Mouse (Mus musculus) neural tube, embryonic 15.5 days (tissue): Measurements from ENCODE around the gene Ccng1. TPM values are rescaled to one million over a fixed set of nuclear protein-coding genes. Genes with fewer than 3 reads are reported as not detected.
A peak's percentile ranks its signal among the peaks of the same experiment; 100 is the strongest.

Experiments used
- ATAC-seq: fragments of 200-750 bp; cut with Nextera tagmentation; 2 replicates; pipeline ENCODE4 v1.8.0; 2017; ENCODE audit warnings: mild to moderate bottlenecking, moderate TSS enrichment, moderate library complexity; ENCODE audit not compliant: low FRiP score
- H3K27ac ChIP-seq: fragments of 300-500 bp; sonication (generic); replicated peaks from 2 replicates; pipeline ENCODE4 v1.5.1; 2015; ENCODE audit warnings: mild to moderate bottlenecking, inconsistent platforms
- H3K27me3 ChIP-seq: fragments of 300-500 bp; sonication (generic); replicated peaks from 2 replicates; pipeline ENCODE4 v1.6.1; 2015; ENCODE audit warnings: inconsistent platforms
- H3K36me3 ChIP-seq: fragments of 300-500 bp; sonication (generic); 2 replicates; pipeline ENCODE4 v1.6.1; 2015; ENCODE audit warnings: inconsistent platforms
- H3K4me1 ChIP-seq: fragments of 300-500 bp; sonication (generic); 2 replicates; pipeline ENCODE4 v1.6.1; 2015; ENCODE audit warnings: inconsistent platforms
- H3K4me2 ChIP-seq: fragments of 300-500 bp; sonication (generic); 2 replicates; pipeline ENCODE4 v1.6.1; 2015; ENCODE audit warnings: inconsistent platforms, mild to moderate bottlenecking, moderate library complexity
- H3K4me3 ChIP-seq: fragments of 300-500 bp; sonication (generic); replicated peaks from 2 replicates; pipeline ENCODE4 v1.5.1; 2015; ENCODE audit warnings: mild to moderate bottlenecking, inconsistent platforms
- H3K9ac ChIP-seq: fragments of 300-500 bp; sonication (generic); replicated peaks from 2 replicates; pipeline ENCODE4 v1.6.1; 2015; ENCODE audit warnings: mild to moderate bottlenecking, inconsistent platforms
- H3K9me3 ChIP-seq: fragments of 300-500 bp; sonication (generic); replicated peaks from 2 replicates; pipeline ENCODE4 v1.6.1; 2016; ENCODE audit warnings: inconsistent platforms
- WGBS: fragments of 180-500 bp; shearing (Covaris S2); methylation state at CpG from one replicate; pipeline ENCODE4 v1.1.7; 2015; ENCODE audit warnings: mixed read lengths; 5-methylcytosine and 5-hydroxymethylcytosine counted together
- polyA plus RNA-seq: library from polyadenylated mRNA; unstranded; fragments of >200 nt; fragmentation: Nextera tagmentation; extraction: Ambion mirVana; gene quantifications from 2 replicates; pipeline ENCODE4 v1.2.1, GENCODE M21; 2015

The Ccng1 gene
- polyA plus RNA-seq: 40.0 and 43.3 TPM in 2 replicates

DNA sequence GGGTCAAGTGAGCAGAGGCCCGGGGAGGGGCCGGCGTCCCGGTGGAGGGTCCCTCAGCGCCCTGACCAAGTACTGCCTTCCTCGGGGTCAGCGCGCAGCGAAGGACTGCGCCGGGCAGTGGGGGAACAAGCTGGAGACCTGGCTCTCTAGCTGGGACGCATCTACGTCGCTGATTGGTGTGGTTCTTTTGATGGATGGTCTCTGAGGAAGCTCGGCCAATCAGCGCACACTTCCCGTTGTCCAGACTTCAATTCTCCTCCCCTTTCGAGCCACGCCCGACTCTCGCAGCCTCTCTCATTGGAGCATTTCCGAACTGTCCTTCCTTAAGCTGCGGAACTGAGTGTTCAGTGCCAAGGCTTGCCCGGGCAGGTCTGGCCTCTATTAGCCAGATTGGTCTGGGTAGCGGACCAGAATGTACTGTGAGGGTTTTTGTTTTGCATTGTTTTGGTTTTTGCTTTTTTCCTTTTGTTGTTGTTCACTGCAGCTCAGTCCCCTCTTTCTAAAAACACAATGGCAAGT lies at the start of gene Ccng1:
Gene Ccng1, minus strand, starts transcription at position 203 of the 519 bp plus-strand sequence.
- H3K27ac ChIP-seq: peak within 1 kb of the TSS; percentile 74; the same call in 1 of the 2 replicates
- ATAC-seq: peak; percentile 99
- H3K36me3 ChIP-seq: 0 out of 2 replicates have a peak, but pooled peaks cover 3% of the 10 kb centered on the region
- peak within 1 kb of the TSS; percentile 85 for H3K4me3 ChIP-seq
- H3K4me1 ChIP-seq: peaks cover 12% of the 10 kb centered on the region
- WGBS: 0% methylated on average over 25 of the region's 25 CpGs
- H3K9me3 ChIP-seq: no peaks in the 10 kb centered on the region
- peak within 1 kb of the TSS; percentile 86 for H3K4me2 ChIP-seq
- H3K9ac ChIP-seq: peak within 1 kb of the TSS; percentile 87
- no peaks in the 10 kb centered on the region for H3K27me3 ChIP-seq

DNA sequence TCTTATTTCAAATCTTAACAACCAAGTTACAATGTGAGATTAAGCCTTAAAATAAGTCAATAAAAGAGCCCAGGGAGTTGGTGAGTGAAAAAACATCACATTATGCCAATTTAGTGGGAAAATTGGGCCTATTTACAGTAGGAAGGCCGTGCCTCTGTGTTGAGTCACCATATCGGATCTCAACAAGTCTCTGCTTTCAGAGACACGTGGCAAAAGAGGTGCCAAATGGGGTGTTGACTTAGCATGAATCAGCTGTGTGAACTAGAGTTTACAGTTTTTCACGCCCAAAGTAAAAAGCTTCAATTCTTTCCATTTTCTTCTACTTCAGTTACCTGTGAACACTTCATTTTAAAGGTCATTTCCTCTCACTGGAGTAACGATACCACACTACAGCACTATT lies 35.2 kb upstream of the Ccng1 start:
- Histone ChIP-seq H3K4me3 (no peak overlapping the region), H3K27me3 (no peaks in the 10 kb centered on the region), H3K27ac (no peak overlapping the region), H3K4me1 (no peaks in the 10 kb centered on the region), H3K36me3 (no peaks in the 10 kb centered on the region), H3K9me3 (no peaks in the 10 kb centered on the region), H3K9ac (no peak overlapping the region), H3K4me2 (no peak overlapping the region)
- no peak for ATAC-seq
- 67% methylated on average over 5 of the region's 5 CpGs for WGBS

DNA sequence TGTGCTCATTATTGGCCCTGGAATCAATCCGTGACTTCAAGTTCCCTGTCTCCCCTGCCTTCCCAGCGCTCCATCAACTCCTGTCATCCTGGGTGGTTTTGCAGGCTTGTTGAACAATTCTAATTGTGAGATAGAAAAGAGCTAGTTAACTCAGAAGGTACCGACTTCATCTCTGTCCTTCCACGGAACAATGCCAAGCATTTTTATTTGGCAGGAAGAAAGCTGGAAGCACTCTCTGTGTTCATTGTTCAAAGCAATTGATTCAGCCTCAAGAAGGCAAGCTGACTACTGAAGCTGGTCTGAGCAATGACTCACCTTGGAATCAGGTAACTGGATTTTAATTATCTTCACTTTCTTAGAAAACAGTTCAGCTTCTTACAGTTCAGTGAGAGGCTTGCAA lies 34.6 kb upstream of the Ccng1 start:
- H3K27me3 ChIP-seq: no peaks in the 10 kb centered on the region
- H3K4me3 ChIP-seq: no peak overlapping the region
- H3K4me2 ChIP-seq: no peak overlapping the region
- ATAC-seq: no peak
- H3K36me3 ChIP-seq: no peaks in the 10 kb centered on the region
- 68% methylated on average over 4 of the region's 4 CpGs for WGBS
- H3K9ac ChIP-seq: no peak overlapping the region
- no peak overlapping the region for H3K27ac ChIP-seq
- no peaks in the 10 kb centered on the region for H3K9me3 ChIP-seq
- no peaks in the 10 kb centered on the region for H3K4me1 ChIP-seq

- WGBS: 88% methylated on average over 2 of the region's 2 CpGs
- no peak overlapping the region for H3K4me2 ChIP-seq
- no peaks in the 10 kb centered on the region for H3K4me1 ChIP-seq
- no peaks in the 10 kb centered on the region for H3K9me3 ChIP-seq
- no peaks in the 10 kb centered on the region for H3K27me3 ChIP-seq
- no peak for ATAC-seq
- no peak overlapping the region for H3K4me3 ChIP-seq
- H3K27ac ChIP-seq: no peak overlapping the region
- H3K9ac ChIP-seq: no peak overlapping the region
- no peaks in the 10 kb centered on the region for H3K36me3 ChIP-seq
These were observed 31.8 kb upstream of the Ccng1 start for GRCm38 (mm10) chr11:40786900-40787299.

DNA sequence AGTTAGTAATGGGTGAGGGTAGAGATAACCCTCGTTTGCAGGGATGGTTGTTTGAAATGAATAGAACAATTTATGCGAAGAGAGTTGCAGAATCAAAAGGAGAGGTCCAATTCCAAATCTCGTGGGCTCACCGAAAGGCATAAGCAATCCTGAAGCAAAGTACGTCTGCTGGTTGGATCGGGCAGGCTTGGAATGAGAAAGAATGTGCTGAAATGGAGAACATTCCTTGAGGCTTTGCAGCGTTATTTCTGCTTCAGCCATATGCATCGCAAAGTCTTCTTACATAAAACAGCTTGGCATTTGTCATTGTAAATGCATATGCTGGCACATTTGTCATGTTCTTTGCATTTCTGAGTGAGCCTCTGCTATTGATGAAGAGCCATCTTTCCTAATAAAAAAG lies 29.2 kb upstream of the Ccng1 start:
- Histone ChIP-seq H3K27me3 (no peaks in the 10 kb centered on the region), H3K9me3 (no peaks in the 10 kb centered on the region), H3K4me2 (no peak overlapping the region), H3K4me1 (no peaks in the 10 kb centered on the region), H3K4me3 (no peak overlapping the region), H3K27ac (no peak overlapping the region), H3K9ac (no peak overlapping the region), H3K36me3 (no peaks in the 10 kb centered on the region)
- no peak for ATAC-seq
- WGBS: 79% methylated on average over 8 of the region's 8 CpGs

- no peaks in the 10 kb centered on the region for H3K36me3 ChIP-seq
- 88% methylated on average over 1 of the region's 1 CpGs for WGBS
- H3K4me1 ChIP-seq: no peaks in the 10 kb centered on the region
- no peak overlapping the region for H3K9ac ChIP-seq
- no peaks in the 10 kb centered on the region for H3K9me3 ChIP-seq
- H3K27ac ChIP-seq: no peak overlapping the region
- no peaks in the 10 kb centered on the region for H3K27me3 ChIP-seq
- no peak for ATAC-seq
- no peak overlapping the region for H3K4me3 ChIP-seq
- H3K4me2 ChIP-seq: no peak overlapping the region
These were observed 28.2 kb upstream of the Ccng1 start for GRCm38 (mm10) chr11:40783346-40783745.

DNA sequence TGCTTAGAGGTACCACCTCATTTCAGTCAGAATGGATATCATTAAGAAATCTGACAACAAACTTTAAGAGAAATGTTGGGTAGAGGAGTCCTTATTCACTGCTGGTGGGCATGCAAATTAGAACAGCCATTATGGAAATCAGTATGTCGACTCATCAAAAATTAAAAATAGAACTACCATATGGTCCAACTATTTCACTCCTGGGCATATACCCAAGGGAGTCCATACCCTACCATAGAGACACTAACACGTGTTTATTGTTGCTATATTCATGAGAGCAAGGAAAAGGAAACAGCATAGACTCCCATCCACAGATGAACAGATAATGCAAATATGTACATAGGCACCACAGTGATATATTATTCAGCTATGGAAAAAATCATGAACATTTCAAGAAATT lies 26.7 kb upstream of the Ccng1 start:
- no peaks in the 10 kb centered on the region for H3K9me3 ChIP-seq
- no peaks in the 10 kb centered on the region for H3K36me3 ChIP-seq
- no peak overlapping the region for H3K4me2 ChIP-seq
- WGBS: 44% methylated on average over 2 of the region's 2 CpGs
- H3K4me3 ChIP-seq: no peak overlapping the region
- no peak overlapping the region for H3K27ac ChIP-seq
- no peaks in the 10 kb centered on the region for H3K4me1 ChIP-seq
- H3K27me3 ChIP-seq: no peaks in the 10 kb centered on the region
- no peak for ATAC-seq
- no peak overlapping the region for H3K9ac ChIP-seq

DNA sequence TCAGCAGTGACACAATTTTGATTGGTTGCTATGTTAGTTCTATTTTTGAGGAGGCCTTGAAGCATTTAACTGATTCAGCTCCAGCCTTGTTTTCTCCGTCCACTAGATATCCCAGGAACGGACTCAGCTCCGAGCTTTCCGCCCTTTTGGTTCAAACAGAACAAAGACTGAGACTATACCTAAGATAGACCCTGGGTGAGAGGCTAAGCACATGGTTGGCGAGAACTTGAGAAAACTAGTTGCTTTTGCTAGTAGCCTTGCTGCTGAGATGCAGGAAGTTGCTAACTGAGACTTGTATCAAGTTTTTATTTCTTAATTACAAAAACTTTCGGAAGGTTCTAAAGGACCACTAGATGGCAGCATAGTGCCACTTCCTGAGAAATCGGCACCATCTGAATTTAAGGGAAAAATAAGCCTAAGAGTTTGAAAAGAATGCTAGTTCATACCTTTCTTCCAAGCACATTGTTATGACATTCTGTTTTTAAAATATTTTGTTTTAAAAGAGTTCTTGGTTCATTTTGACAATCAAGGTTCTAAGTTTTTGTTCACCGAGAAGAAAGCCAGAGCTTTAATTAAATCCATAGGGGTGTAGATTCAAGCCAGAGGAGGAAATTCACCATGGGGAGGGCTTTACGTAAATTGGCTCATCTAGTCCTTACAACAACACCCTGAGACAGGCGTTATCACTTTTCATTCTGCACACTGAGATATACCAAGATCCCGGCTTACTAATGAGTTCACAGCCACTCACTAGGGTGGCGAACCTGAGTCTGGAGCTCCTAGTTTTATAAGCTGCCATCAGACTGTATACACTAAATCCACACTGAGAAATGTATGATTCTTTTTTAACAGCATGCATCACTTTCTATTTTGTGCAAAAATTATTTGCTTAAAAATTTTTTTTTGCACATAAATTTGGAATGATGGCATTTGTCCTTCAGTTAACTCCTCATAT lies 20.5 kb upstream of the Ccng1 start:
- ATAC-seq: no peak

GRCm38 (mm10) chr11:40764690-40765089 lies 9.6 kb upstream of the Ccng1 start:
- ATAC-seq: no peak
- H3K4me3 ChIP-seq: no peak overlapping the region
- H3K36me3 ChIP-seq: no peaks in the 10 kb centered on the region
- no peaks in the 10 kb centered on the region for H3K9me3 ChIP-seq
- 87% methylated on average over 4 of the region's 4 CpGs for WGBS
- no peaks in the 10 kb centered on the region for H3K27me3 ChIP-seq
- no peak overlapping the region for H3K9ac ChIP-seq
- no peak overlapping the region for H3K27ac ChIP-seq
- H3K4me1 ChIP-seq: no peaks in the 10 kb centered on the region
- H3K4me2 ChIP-seq: no peak overlapping the region

More for the DNA sequence above, 20.5 kb upstream of the Ccng1 start:
- Histone ChIP-seq H3K4me1 (0 out of 2 replicates have a peak, but pooled peaks cover 2% of the 10 kb centered on the region), H3K27me3 (no peaks in the 10 kb centered on the region), H3K27ac (no peak overlapping the region), H3K36me3 (no peaks in the 10 kb centered on the region), H3K9ac (no peak overlapping the region), H3K4me2 (no peak overlapping the region), H3K9me3 (no peaks in the 10 kb centered on the region), H3K4me3 (no peak overlapping the region)
- WGBS: 58% methylated on average over 12 of the region's 12 CpGs

GRCm38 (mm10) chr11:40763395-40763794 lies 8.3 kb upstream of the Ccng1 start:
- Histone ChIP-seq H3K27ac (no peak overlapping the region), H3K36me3 (no peaks in the 10 kb centered on the region), H3K4me2 (no peak overlapping the region), H3K9ac (no peak overlapping the region), H3K4me1 (no peaks in the 10 kb centered on the region), H3K9me3 (no peaks in the 10 kb centered on the region), H3K27me3 (no peaks in the 10 kb centered on the region), H3K4me3 (no peak overlapping the region)
- 34% methylated on average over 2 of the region's 2 CpGs for WGBS
- ATAC-seq: no peak

DNA sequence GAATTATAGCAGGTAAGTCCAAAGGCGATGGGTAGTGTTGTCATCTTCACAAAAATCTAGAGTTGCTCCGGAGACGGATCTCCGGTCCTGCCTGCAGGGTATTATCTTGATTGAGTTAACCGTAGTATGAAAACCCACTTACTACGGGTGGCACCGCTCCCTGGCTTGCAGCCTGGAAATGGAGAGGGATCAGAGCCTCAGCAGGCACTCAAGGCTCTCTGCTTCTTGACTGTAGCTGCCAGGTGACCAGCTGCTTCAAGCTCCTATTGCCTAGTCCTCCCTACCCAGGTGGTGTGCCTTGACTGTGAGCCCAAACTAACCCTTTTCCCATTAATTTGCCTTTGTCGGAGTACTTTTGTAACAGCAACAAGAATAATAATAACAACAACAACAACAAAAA lies 4.8 kb upstream of the Ccng1 start:
- Histone ChIP-seq H3K9ac (no peak overlapping the region), H3K4me2 (no peak overlapping the region), H3K27ac (no peak overlapping the region), H3K4me3 (no peak overlapping the region), H3K4me1 (no peaks in the 10 kb centered on the region), H3K27me3 (no peaks in the 10 kb centered on the region), H3K36me3 (no peaks in the 10 kb centered on the region), H3K9me3 (no peaks in the 10 kb centered on the region)
- 91% methylated on average over 8 of the region's 8 CpGs for WGBS
- ATAC-seq: no peak

DNA sequence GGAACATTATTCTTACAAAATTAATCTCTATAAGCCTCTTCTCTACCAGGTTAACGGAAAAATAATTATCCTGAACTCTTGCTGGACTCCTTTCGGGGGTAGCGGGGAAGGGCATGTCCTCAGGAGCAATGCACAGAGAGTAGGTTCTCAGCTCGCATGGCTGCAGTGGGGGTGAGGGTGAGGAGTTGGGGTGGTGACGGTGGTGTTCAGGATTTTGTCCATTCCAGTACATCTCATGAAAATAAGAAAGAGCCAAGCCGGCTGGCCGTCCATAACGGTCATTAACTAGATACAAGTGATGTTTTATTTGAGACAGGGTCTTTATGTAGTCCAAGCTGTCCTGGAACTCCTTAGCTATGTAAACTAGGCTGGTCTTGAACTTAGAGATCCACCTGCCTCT lies 857 bp upstream of the Ccng1 start:
- Histone ChIP-seq H3K4me2 (peak overlapping the region; percentile 86), H3K4me3 (peak overlapping the region; percentile 85; the same call in 1 of the 2 replicates), H3K27ac (no peak overlapping the region), H3K36me3 (0 out of 2 replicates have a peak, but pooled peaks cover 3% of the 10 kb centered on the region), H3K9me3 (no peaks in the 10 kb centered on the region), H3K4me1 (peaks cover 12% of the 10 kb centered on the region), H3K9ac (0 out of 2 replicates have a peak overlapping the region, but pooled peaks have one; percentile 87), H3K27me3 (no peaks in the 10 kb centered on the region)
- no peak for ATAC-seq
- WGBS: 90% methylated on average over 8 of the region's 8 CpGs
